Mouse (Mus musculus): Measurements from ENCODE around the gene Tmem54.

DNA sequence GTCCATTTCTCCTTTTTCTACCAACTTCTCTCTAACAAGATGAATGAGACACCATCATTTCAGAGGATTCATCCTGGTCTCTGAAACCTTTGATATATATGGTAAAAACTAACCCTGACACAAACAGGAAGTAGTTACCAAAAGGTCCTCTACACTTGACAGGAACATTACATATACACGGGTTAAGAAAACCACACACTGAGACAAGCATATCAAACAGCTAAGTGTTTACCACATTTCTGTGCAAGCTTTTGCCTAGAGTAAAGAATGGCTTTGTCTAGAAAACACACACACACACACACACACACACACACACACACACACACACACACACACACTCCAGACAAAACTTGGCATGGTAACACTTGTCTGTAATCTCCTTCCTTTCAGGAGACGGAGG, 41.0 kb downstream of the Tmem54 start:
- TF ChIP-seq POLR2A (IDR thresholded peaks at IDR 0.05; ENCODE audit: low read depth, low read length) = no peak
- no peak for TF ChIP-seq CTCF (IDR thresholded peaks at IDR 0.05; ENCODE audit: extremely low read depth, insufficient read length, insufficient replicate concordance, low read depth, low read length)

Measured in small intestine, adult 2 months (tissue).